Mouse (Mus musculus) heart, postnatal 4 days (tissue): ENCODE measurements at regions not wholly inside any gene's neighbourhood (a gene's known extent, or its start where the extent isn't known, plus 50 kb on each side); places are given as distances from the start of the nearest gene placed in this dataset.
"Not testable (repeated sequence)": the region's sequence is repeated elsewhere in the genome, so short reads cannot be mapped to it uniquely, and the experiment has no call there.

Source experiments
- DNase-seq: peaks from one replicate; pipeline ENCODE4 v3.0.0; 2021

DNA sequence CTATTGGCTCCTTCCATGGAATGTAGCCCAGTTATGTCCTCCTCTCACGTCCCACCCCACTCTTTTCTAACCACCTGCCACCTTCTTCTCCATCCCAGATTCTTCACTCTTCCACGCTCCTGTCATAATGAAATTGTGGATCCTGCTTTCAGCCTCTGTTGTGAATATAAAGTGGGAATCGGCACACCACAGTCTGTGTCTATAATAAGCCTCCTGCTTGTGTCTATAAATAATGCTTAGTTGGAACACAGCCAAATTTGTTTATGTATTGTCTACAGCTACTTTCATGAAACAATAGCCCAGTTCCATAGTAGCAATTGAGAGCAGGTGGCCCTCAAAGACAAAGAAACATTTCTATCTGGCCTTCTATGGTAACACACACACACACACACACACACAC, 137.5 kb upstream of the Rps6ka3 start:
- DNase-seq, result no peak

DNA sequence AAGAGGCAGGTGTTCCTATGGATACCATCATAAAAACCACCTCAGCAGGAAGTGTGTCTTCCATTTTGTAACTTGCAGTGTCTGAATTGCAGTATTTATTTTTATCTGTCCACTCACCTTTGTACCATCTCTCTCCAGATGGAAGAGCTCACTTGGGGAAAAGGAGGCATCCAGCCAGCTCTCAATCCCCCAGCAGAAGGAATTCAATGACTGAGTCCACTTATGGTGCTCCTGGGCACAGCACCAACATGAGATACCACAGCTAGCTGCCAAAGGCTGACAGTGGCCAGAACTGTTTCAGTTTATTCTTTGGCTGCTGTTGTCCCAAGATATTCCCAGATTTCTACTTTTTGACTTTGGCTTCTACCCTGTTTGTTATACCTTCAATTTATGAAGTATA, 136.6 kb upstream of the Rps6ka3 start:
- DNase-seq, result peak; percentile 38

DNA sequence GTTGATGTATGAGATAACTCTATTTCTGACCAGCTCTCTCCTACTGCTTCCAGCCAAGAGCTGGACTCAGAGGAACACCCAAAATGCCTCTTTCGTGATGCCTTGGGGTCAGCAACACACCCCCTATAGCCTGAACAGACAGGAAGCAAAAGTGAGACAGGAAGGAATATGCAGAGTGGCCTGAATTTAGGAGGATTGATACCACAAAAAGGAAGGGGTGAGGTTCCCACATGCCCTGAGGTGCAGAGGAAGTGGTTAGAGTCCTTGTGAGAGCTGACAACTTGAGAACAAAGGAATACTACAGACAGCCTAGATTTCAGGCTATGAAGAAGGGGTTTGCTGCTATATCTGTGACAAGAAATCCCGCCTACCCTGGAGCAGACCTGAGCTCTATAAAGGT, 129.6 kb upstream of the Rps6ka3 start:
- DNase-seq, result no peak

DNA sequence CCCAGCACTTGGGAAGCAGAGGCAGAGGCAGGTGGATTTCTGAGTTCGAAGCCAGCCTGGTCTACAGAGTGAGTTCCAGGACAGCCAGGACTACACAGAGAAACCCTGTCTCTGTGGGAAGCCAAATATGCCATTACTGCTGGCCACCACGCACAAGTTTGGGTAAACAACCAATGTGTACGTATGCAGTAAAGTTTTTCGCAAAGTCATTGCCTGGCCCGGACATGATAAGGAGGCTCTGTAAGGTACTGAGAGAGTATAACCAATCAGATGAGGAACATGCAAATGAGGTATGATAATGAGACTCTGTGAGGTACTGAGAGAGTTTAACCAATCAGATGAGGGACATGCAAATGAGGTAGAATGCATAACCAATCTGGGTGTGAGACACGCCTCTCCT, 99.5 kb upstream of the Rps6ka3 start:
- not testable (repeated sequence) for DNase-seq

DNA sequence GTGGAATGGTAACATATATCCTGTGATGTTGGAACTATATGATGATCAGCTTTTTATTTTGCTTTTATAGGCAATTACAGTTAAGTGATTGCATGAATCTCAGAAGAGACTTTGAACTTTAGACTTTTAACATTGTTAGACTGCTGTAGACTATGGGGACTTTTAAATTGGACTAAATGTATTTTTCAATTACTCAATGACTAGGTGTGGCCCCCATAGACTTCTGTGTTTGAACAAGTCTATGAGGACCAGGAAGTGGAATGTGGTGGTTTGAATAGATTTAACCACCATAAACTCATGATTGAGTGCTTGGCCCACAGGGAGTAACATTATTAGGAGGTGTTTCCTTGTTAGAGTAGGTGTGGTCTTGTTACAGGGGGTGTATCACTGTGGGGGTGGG, 93.9 kb upstream of the Rps6ka3 start:
- DNase-seq, result no peak

DNA sequence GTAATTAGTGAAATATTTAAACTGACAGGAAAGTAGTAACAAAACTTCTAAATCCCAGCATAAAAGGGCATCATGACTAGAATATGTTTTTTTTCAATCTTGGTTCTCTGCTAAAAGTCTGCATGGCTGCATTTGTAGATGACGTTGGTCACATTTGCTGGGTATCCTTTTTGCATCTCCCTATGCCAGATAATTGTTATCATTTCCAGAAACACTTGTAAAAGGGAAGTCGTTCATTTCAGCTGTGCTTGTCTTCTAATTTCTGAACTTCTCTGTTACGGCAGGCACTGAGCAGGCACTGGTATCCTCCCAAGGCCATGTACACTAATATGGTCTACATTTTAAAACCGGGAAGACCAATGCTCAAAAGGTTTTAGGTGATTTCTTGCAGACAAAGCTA, 69.6 kb upstream of the Rps6ka3 start:
- no peak for DNase-seq

DNA sequence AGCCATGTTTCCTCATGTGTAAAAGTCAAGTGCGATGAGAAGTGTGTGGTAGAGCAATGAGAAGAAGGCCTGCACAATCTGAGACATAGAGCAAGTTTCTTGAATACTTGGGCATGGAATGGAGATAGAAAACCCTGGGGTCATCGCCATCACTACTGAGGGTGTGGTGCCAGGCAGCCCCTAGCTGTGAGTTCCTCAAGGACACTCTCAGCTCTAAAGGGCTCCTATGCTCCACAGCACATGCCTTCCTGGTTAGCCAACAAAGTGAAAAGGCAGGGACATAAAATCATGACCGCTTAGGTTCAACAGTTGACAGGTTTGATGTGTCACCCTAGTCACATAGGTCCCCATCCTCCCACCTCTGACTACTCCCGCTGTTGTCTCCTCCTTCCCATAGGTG, 66.8 kb upstream of the Rps6ka3 start:
- no peak for DNase-seq

DNA sequence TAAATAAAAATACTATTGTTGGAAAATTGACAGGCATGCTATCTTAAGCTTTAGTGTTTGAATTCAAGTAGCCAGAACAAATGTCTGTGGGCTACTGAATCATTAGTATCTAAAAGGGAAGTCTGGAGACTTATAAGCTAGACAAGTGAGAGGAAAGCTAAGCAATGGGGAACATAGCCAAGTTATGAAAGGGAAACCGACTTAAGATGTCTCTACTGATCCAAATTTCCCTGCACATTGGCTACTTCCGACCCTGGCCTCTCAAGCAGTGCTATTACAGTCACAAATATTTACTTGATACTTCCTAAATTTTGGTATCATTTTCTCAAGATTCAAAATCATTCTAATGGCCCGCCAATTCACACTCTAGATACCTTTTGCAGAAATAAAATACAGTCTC, 65.4 kb upstream of the Rps6ka3 start:
- no peak for DNase-seq

DNA sequence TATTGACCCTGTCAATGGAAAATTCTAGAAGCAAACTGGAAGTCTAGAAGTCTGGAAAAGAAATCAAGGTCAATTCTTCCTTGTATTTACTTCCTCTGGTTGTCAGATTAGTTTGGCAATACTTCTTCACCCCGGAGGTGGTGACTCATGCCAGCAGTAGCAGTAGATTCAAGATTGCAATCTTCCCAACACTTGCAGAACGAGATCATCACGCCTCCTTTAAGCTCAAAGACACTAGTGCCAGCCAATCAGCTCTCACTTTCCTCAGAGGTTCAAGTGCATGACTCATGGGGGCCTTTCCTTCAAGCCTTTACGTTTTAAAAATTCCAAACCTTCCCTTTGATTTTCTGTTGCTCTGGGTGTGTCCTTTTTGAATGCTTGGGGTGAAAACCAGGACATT, 64.9 kb upstream of the Rps6ka3 start:
- DNase-seq, result no peak

DNA sequence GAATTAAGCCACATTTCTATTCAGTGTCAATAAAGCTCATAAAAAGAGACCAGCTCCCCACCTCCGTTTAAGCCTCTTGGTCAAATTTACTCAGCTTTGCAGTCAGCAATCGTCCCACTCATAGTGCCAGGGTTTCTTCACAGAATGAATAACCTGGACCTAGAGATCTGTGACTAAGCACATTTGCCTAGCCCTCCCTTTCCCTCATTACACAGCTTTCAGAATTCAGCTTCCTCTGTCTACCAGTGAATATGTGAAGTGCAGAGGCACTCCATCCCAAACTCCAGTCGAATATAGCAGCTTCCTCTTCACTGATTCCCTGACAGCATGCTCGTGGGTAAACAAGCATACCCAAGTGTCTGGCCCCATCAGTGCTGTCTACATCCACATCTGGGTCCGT, 54.3 kb upstream of the Rps6ka3 start:
- no peak for DNase-seq

DNA sequence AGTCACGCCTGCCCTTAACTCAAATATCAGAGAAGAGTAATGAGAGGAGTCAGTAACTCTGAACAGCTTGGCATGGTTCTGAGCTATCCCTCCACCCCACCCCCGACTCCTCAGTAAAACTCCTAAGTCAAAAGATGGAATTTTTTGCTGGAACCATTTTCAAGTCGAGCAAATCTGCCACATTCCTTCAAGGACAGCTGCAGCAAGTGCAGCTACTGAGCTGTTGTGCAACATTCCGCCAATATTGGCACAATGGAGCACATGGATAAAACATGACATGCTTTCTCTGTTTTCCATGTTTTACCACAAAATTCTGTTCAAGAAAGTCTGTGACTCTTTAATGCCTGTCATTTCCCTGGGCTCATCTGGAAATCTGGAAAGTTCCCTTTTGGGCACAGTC, 53.1 kb upstream of the Rps6ka3 start:
- DNase-seq, result no peak

DNA sequence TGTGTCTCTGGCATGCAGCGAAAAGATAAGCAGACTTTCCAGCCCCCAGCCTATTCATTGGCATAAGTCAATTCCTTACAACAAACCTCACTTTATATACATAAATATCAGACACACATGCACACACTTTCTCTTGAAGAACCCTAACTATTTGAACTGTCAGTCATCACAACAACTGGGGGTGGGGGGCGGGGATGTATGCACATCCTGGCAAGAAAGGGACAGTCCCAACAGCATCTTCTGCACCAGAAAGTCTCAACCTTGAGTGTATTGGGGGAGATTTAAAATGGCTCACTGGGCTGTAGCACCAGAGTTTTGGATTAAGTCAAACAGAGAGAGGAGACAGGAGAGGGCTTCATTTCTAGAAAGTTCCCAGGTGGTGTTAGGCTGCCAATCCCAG, 50.4 kb upstream of the Rps6ka3 start:
- no peak for DNase-seq
